Mouse (Mus musculus) heart, postnatal 0 days (tissue): ENCODE data around the gene Slx4.

Source experiments
- CTCF ChIP-seq: IDR thresholded peaks from 2 replicates; pipeline ENCODE4 v1.5.1; 2016; ENCODE audit warnings: antibody characterized with exemption, control low read depth, low read depth
- EP300 ChIP-seq: IDR thresholded peaks from 2 replicates; pipeline ENCODE4 v1.6.1; 2016; ENCODE audit warnings: antibody characterized with exemption, low read depth

- no peak for TF ChIP-seq EP300
- TF ChIP-seq CTCF = no peak
Measured at GRCm38 (mm10) chr16:3934701-3935100, 68.9 kb downstream of the Slx4 start.
